Mouse (Mus musculus) heart, postnatal 14 days (tissue): Measurements from ENCODE around the gene Dusp19. TPM values are rescaled to one million over a fixed set of nuclear protein-coding genes. Genes with fewer than 3 reads are reported as not detected.

Source experiments
- DNase-seq, 2 experiments: peaks; one replicate each; pipeline ENCODE4 v3.0.0; 2021 to 2022
- intact Hi-C: fragments of 180-260 bp; cut with DNase I; formaldehyde crosslinking; loops from one replicate; pipeline ENCODE4 v1.15.1; 2025
- long read RNA-seq, 2 experiments: library from polyadenylated mRNA; stranded (forward); transcript quantifications; one replicate each; pipeline ENCODE4 v2.0.0; 2021
- total RNA-seq, 2 experiments: library from RNA; stranded (reverse); gene quantifications; 2 replicates each; pipeline ENCODE4 v1.2.3; 2021

The Dusp19 gene
- total RNA-seq: 1 to 10 TPM; 7.5 to 9.5 TPM
- long read RNA-seq, experiment 1, transcript Dusp19-201 (4 exons, 1,632 nt): major isoform, 7 of 12 reads
- long read RNA-seq, experiment 1, transcript Dusp19-203 (4 exons, 1,324 nt): minor isoform, 5 of 12 reads
- long read RNA-seq, experiment 1, partial matches to known transcripts: 0 of 12 reads
- long read RNA-seq, experiment 1, other reads (novel, unspliced or antisense): 0 of 12 reads
- long read RNA-seq, experiment 2, partial matches to known transcripts: 0 of 4 reads
- long read RNA-seq, experiment 2, other reads (novel, unspliced or antisense): 0 of 4 reads

GRCm38 (mm10) chr2:80616854-80617737 lies at the start of gene Dusp19, which contains the start of gene Nup35:
Gene Dusp19 (plus strand): TSS chr2:80617045.
Gene Nup35 (plus strand): TSS chr2:80617236.
- intact Hi-C loops: loop anchor here (2.0 kb wide), 1 partner anchor 36 kb away; the partner anchor contains the start of gene Nckap1
- DNase-seq: peak; percentile 94 to 97

GRCm38 (mm10) chr2:80567411-80567810 lies 49.4 kb upstream of the Dusp19 start:
- no peak for DNase-seq
- intact Hi-C loops: no loop called here

GRCm38 (mm10) chr2:80570656-80571055 lies 46.2 kb upstream of the Dusp19 start:
- intact Hi-C loops: no loop called here
- no peak for DNase-seq

GRCm38 (mm10) chr2:80577286-80577685 lies 39.6 kb upstream of the Dusp19 start:
- intact Hi-C loops: loop anchor here (2.0 kb wide), 1 partner anchor 14 kb away; no protein-coding TSS in a partner anchor
- no peak for DNase-seq

GRCm38 (mm10) chr2:80579253-80579891 lies 37.5 kb upstream of the Dusp19 start:
- DNase-seq: no peak
- intact Hi-C loops: no loop called here

GRCm38 (mm10) chr2:80580311-80580961 lies 36.4 kb upstream of the Dusp19 start:
- intact Hi-C loops: loop anchor here (2.0 kb wide), 2 partner anchors 36 to 58 kb away; partner anchors contain the start of genes Dusp19 and Nup35
- DNase-seq: peak in 1 of 2 experiments; percentile 51

- peak; percentile 95 to 96 for DNase-seq
- intact Hi-C loops: loop anchor here (2.0 kb wide), 2 partner anchors 36 to 58 kb away; partner anchors contain the start of genes Dusp19 and Nup35
Observed at GRCm38 (mm10) chr2:80581043-80581711, 35.7 kb upstream of the Dusp19 start, which contains the start of gene Nckap1. Gene Nckap1 (minus strand): TSS chr2:80581380.

GRCm38 (mm10) chr2:80582356-80582755 lies 34.5 kb upstream of the Dusp19 start:
- no peak for DNase-seq
- intact Hi-C loops: no loop called here

- DNase-seq: no peak
- intact Hi-C loops: no loop called here
Observed at GRCm38 (mm10) chr2:80594215-80594918, 22.5 kb upstream of the Dusp19 start.

GRCm38 (mm10) chr2:80596960-80597359 lies 19.9 kb upstream of the Dusp19 start:
- DNase-seq: no peak
- intact Hi-C loops: no loop called here

- DNase-seq: no peak
- intact Hi-C loops: no loop called here
Observed at GRCm38 (mm10) chr2:80599850-80600249, 17.0 kb upstream of the Dusp19 start.

GRCm38 (mm10) chr2:80600611-80601010 lies 16.2 kb upstream of the Dusp19 start:
- no peak for DNase-seq
- intact Hi-C loops: no loop called here

GRCm38 (mm10) chr2:80602756-80603155 lies 14.1 kb upstream of the Dusp19 start:
- DNase-seq: no peak
- intact Hi-C loops: no loop called here

GRCm38 (mm10) chr2:80603771-80604426 lies 12.9 kb upstream of the Dusp19 start:
- intact Hi-C loops: no loop called here
- DNase-seq: no peak

- no peak for DNase-seq
- intact Hi-C loops: no loop called here
Observed at GRCm38 (mm10) chr2:80612286-80612685, 4.6 kb upstream of the Dusp19 start.

GRCm38 (mm10) chr2:80612796-80613195 lies 4.0 kb upstream of the Dusp19 start:
- no peak for DNase-seq
- intact Hi-C loops: no loop called here

- intact Hi-C loops: no loop called here
- DNase-seq: no peak
Observed at GRCm38 (mm10) chr2:80618991-80619390, 2.1 kb downstream of the Dusp19 start.

- intact Hi-C loops: loop anchor here (2.0 kb wide), 1 partner anchor 17 kb away; no protein-coding TSS in a partner anchor
- peak in 1 of 2 experiments; percentile 8 for DNase-seq
Observed at GRCm38 (mm10) chr2:80621921-80622320, 5.1 kb downstream of the Dusp19 start.
